Mouse (Mus musculus): ENCODE results near the gene Flt3l. TPM values are rescaled to one million over a fixed set of nuclear protein-coding genes. Genes with fewer than 3 reads are reported as not detected.
"Not testable (repeated sequence)": the region's sequence is repeated elsewhere in the genome, so short reads cannot be mapped to it uniquely, and the experiment has no call there.

Flt3l gene
- total RNA-seq, 4 experiments from 2014 or later: 0.94 to 2.7 (median 2.3) TPM

DNA sequence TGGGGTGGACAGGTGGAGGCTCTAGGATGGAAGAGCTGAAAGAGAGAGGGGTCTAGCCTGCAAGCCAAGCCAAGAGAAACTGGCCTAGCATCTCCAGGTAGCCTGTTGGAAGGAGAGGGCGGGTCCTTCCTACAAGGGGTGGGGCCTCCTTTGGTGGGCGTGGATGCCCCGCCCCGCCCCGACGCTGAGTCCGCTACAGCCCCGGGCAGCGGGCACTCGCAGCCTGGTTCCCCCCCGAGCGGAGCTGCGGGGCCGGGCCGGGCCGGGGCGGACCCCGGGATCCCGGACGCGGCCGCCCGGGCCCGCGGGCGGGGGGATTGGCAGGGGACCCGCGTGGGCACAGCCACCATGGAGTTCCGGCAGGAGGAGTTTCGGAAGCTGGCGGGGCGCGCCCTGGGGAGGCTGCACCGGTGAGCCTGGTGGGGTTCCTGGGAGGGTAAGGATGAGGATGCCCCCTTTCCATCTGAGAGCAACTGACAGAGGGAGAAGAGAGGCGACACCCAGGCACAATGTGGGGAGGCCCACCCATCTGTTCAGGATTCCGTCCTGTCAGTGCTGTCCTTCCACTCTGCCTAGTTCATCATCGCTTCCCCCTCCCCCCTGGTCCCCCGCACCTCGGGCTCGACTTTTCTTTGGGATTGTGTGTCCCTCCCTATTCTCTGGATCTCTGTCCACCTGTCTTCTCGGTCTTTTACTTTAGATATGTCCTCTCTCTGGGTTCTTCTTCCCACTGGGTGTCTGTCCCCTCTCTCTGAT, 27.7 kb upstream of the Flt3l start, which contains the start of gene Slc17a7:
TSS of gene Slc17a7 (plus strand) at position 215 of the 756 bp plus-strand sequence.
- no peak for DNase-seq (ENCODE audit: low spot score in 2 of 2)

DNA sequence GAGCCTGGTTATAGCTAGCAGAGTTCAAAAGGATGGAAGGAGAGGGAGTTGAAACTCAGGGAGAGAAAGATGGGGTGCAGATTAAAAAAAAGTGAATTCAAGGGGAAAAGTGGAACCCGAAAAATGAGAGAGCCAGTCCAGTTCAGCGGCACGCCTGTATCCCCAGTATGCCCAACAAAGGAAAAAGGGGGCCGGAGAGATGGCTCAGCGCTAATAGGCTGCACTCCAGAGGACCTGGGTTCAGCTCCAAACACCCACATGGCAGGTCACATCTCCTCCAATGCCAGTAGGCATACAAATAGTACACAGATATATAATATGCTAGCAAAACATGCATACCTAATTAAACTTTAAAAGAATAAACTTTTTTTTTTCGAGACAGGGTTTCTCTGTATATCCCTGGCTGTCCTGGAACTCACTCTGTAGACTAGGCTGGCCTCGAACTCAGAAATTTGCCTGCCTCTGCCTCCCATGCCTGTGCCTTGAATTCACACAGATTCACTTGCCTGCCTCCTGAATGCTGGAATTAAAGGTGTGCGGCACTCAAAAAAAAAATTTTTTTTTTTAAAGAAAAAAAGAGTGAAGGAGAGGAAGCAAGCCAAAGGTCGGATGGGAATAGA, 26.9 kb upstream of the Flt3l start:
- DNase-seq (ENCODE audit: low spot score in 2 of 2): no peak

DNA sequence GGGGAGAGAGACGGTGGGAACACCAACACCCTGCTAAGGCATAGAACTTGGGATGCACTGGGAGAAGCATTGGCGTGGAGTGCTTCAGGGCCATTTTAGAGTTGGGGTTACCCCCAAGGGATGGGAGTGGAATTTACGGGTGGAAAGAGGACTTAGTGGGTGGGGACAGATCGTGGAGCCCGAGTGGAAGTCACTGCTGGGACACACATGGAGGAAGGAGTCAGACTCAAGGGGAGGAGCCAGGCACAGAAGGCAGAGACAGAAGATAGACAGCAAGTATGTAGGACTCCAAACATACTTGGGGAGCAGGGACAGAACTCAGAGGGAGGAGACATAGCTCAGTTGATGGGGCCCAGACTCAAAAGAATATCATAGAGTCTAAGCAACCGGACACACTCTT, 26.3 kb upstream of the Flt3l start:
- no peak for DNase-seq (ENCODE audit: low spot score in 2 of 2)

GRCm38 (mm10) chr7:45161612-45162473, 25.6 kb upstream of the Flt3l start:
- DNase-seq (ENCODE audit: low spot score in 2 of 2): peak; percentile 74 to 82

DNA sequence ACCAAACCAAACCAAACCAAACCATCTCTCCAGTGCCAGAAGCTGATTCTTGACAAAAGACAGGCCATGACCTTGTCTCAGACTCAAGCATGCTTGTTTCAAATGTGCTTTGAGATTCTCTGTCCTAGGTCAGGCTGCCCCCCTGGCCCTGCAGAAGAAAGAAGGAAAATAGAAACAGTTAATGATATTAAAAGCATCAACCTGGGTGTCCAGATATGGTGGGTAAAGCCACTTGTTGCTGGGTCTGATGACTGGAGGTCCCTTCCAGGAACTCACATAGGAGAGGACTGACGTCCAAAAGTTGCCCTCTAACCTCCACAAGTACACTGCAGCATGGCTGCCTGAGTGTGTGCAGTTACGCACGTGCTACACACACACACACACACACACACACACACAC, 24.6 kb upstream of the Flt3l start:
- DNase-seq (ENCODE audit: low spot score in 2 of 2): no peak

DNA sequence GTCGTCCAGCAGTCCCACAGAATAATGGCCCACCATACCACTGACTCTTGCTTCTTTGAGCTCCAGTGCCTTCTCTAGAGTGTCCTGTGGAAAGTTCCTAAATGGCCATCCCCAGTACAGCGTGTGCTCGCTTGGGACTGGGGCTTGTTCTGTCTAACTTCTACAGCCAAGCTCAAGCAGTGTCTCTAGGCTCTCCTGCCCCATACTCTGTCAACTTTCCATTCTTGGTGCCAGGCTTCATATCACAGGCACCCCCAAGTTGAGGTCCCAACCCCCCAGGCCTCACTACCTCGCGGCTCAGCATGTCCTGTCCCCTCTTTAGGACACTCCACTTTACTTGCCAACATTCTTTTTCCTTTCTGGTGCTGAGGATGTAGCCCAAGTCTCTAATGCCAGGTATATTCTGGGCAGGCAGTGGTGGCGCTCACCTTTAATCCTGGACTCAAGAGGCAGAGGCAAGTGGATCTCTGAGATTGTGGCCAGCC, 24.1 kb upstream of the Flt3l start:
- DNase-seq (ENCODE audit: low spot score in 2 of 2): no peak

DNA sequence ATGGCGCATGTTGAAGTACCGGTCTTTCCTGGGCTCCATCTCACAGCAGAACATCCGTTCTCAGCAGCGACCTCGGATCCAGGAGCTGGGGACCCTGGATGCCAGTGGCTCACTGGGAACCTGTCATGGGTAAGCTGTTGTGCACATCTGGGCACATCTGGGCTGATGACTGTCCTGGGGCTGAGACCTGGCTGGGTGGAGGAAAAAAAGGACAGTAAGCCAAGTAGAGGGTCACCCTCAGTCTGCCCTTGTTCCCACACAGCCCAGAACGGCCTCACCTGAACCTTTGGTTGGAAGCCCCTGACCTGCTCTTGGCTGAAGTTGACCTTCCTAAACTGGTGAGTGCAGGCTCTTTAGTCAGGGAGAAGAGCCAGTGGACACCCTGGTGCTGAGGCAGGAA, 22.8 kb upstream of the Flt3l start:
- DNase-seq (ENCODE audit: low spot score in 2 of 2): no peak

- DNase-seq (ENCODE audit: low spot score in 2 of 2): no peak
These were observed 21.2 kb upstream of the Flt3l start for GRCm38 (mm10) chr7:45157459-45157858.

DNA sequence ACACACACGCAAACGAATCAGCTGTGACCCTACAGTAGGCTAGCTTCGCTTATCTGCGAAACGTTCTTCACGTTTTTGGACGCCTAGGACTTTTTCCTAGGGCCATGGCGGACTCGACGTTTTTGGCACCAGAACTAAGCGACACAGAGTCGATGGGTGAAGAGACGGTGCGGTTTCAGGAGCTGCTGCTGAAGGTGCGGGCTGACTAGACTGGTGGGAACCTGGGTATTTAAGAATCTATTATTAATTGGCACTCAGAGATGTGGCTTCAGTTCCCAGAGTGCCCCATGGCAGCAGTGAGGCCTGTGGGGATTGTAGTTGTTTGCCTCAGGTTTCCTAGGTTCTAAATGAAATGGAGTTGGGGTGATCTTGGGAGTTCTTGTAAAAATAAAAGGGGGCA, 20.0 kb upstream of the Flt3l start:
- DNase-seq (ENCODE audit: low spot score in 2 of 2): no peak

- no peak for DNase-seq (ENCODE audit: low spot score in 2 of 2)
These were observed 19.4 kb upstream of the Flt3l start for GRCm38 (mm10) chr7:45155590-45155989.

- DNase-seq (ENCODE audit: low spot score in 2 of 2): peak; percentile 43 to 60
These were observed 18.8 kb upstream of the Flt3l start for GRCm38 (mm10) chr7:45154993-45155514.

GRCm38 (mm10) chr7:45154096-45154992, 18.1 kb upstream of the Flt3l start, which contains the start of the genes Pih1d1 and Aldh16a1:
TSS of gene Pih1d1 (plus strand) at chr7:45154303.
TSS of gene Aldh16a1 (minus strand) at chr7:45154584.
- DNase-seq (ENCODE audit: low spot score in 2 of 2): peak; percentile 97

GRCm38 (mm10) chr7:45153586-45153985, 17.4 kb upstream of the Flt3l start:
- no peak for DNase-seq (ENCODE audit: low spot score in 2 of 2)

GRCm38 (mm10) chr7:45153052-45153451, 16.8 kb upstream of the Flt3l start:
- not testable (repeated sequence) for DNase-seq (ENCODE audit: low spot score in 2 of 2)

GRCm38 (mm10) chr7:45151303-45151702, 15.1 kb upstream of the Flt3l start:
- DNase-seq (ENCODE audit: low spot score in 2 of 2): peak; percentile 44 to 54

DNA sequence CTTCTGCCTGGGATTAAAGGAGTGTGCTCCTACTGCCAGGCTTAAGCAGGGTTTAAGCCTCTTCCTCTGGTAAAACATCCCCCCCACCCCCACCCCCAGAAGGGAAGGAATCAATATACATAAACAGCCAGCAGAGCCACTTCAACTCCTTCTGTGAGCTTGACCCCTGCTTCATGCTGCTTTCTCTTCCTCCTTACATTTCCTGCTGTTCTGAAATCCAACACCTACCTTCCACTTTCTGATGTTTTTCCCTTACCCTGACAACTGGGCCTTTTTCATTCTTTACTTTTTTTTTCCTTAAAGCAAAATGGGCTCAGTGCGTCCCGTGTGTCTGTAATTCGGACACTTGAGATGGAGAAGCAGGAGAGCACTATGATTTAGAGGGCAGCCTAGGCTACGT, 14.1 kb upstream of the Flt3l start:
- DNase-seq (ENCODE audit: low spot score in 2 of 2): no peak

DNA sequence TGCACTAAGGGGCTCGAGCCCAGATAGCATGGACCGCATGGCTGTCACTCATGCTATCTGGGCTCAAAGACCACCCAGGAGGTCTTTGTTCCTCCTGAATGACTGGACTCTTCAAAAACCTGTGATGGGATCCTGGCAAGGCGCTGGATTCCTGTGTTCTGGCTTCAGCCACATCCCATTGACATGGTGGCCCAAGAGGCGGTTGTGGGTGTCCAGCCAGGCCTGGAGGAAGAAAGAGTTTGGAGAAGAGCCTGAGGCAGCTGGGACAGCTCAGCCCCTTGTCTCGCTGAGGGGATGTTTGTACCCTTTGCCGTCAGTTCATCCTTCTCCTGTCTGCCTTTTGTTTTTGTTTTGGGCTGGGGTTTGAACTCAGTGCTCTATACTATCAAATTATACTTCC, 13.3 kb upstream of the Flt3l start:
- no peak for DNase-seq (ENCODE audit: low spot score in 2 of 2)

GRCm38 (mm10) chr7:45148534-45149098, 12.4 kb upstream of the Flt3l start:
- DNase-seq (ENCODE audit: low spot score in 2 of 2): no peak

DNA sequence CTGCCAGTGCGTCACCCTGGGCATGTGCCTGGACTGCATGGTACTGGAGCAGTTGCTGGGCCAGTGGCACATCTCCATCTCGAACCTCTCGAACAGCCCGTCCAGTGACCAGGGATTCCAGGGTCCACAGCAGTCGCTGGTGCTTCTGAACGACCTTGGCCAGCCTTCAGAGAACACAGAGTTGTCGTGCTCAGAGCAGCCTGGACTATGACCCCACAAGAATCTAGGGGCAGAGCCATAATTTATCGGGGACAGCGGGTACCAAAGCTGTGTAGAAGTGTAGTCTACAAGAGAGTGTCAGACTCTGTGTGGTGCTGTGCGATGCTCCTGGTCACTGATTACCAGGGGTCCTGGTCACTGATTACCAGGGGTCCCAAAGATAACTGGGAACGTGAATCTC, 11.7 kb upstream of the Flt3l start:
- DNase-seq (ENCODE audit: low spot score in 2 of 2): no peak

DNA sequence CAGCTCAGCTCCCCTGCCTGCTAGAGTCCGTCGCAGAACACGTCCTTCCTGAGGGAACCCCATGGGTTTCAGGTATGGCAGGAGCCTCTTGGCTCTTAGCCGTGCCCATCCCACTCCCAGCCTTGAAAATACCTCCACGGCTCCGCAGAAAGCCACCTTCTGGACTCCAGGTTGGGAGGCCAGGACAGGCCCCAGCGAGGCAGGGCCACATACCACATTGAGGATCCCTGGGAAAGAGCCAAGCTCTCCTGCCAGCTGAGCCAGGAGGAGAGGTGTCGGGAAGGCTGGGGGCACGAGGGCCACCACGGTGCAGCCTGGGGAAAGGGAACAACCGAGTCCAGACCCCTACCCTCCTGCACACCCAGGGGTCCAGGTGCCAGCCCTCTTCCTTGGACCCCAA, 11.0 kb upstream of the Flt3l start:
- no peak for DNase-seq (ENCODE audit: low spot score in 2 of 2)
